Mouse (Mus musculus) bone marrow, adult 2 months (tissue): ENCODE data around the gene Rbl2. TPM values are rescaled to one million over a fixed set of nuclear protein-coding genes. Genes with fewer than 3 reads are reported as not detected.

Source experiments
- H3K27ac ChIP-seq: fragments of 200-500 bp; 2 replicates; pipeline ENCODE4 v1.5.1; 2012; ENCODE audit warnings: low read depth, mild to moderate bottlenecking, control low read depth, inconsistent platforms, low read length; ENCODE audit not compliant: control insufficient read depth, poor library complexity, insufficient read depth
- H3K4me1 ChIP-seq: fragments of 200-500 bp; 2 replicates; pipeline ENCODE4 v1.6.1; 2011; ENCODE audit warnings: low read length; ENCODE audit not compliant: control insufficient read depth, insufficient read depth
- H3K4me3 ChIP-seq: fragments of 200-500 bp; replicated peaks from 2 replicates; pipeline ENCODE3; 2011; ENCODE audit warnings: mild to moderate bottlenecking, low read depth, low read length, control low read depth; ENCODE audit not compliant: control insufficient read depth
- CTCF ChIP-seq: fragments of 200-500 bp; IDR thresholded peaks from 2 replicates; pipeline ENCODE4 v1.5.1; 2011; ENCODE audit warnings: low read length, control low read depth; ENCODE audit not compliant: control insufficient read depth, insufficient read depth
- POLR2A ChIP-seq: fragments of 200-500 bp; IDR thresholded peaks from 2 replicates; pipeline ENCODE4 v1.6.1; 2011; ENCODE audit warnings: low read depth, mild to moderate bottlenecking, control low read depth, low read length, borderline replicate concordance; ENCODE audit not compliant: control insufficient read depth
- WGBS: fragments of 180-500 bp; shearing (Covaris S2); methylation state at CpG from one replicate; pipeline ENCODE4 v1.1.7; 2018; 5-methylcytosine and 5-hydroxymethylcytosine counted together
- polyA plus RNA-seq: library from polyadenylated mRNA; stranded (reverse); fragments of >200 nt; gene quantifications from 2 replicates; pipeline ENCODE4 v1.2.4, GENCODE M21; 2011; ENCODE audit warnings: low replicate concordance; ENCODE audit not compliant: missing spikeins, insufficient read depth, insufficient read length

Gene Rbl2
- polyA plus RNA-seq, 1 experiment: 17.0 TPM

- TF ChIP-seq CTCF (no peak), POLR2A (no peak)
- Histone ChIP-seq H3K4me1 (no peaks in the 10 kb centered on the region), H3K4me3 (no peak overlapping the region), H3K27ac (no peak overlapping the region)
- WGBS: 79% methylated on average over 15 of the region's 15 CpGs
These were observed 78.9 kb downstream of the Rbl2 start for GRCm38 (mm10) chr8:91148643-91149178.

DNA sequence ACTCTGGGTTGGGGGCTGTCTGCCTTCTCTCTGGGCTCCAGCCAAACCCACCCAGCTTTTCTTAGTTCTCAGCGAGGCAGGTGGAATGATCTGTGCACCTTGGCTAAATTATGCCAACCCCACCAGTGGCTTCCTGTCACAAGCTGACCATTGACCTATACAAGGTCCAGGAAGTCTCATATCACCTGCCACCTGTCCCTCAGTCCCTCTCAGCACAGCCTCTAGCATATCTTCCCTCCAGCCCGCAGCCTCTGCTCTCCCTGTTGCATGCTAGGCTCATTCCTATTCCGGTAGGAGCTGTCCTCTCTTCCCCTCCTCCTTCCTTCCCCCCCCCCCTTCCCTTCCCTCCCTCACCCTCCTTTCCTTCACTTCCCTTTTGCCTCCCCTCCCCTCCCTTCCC is 79.4 kb downstream of the Rbl2 start:
- Histone ChIP-seq H3K4me3 (no peak overlapping the region), H3K27ac (no peak overlapping the region), H3K4me1 (no peaks in the 10 kb centered on the region)
- no peak for TF ChIP-seq POLR2A
- TF ChIP-seq CTCF: no peak
- 57% methylated on average over 3 of the region's 3 CpGs for WGBS

DNA sequence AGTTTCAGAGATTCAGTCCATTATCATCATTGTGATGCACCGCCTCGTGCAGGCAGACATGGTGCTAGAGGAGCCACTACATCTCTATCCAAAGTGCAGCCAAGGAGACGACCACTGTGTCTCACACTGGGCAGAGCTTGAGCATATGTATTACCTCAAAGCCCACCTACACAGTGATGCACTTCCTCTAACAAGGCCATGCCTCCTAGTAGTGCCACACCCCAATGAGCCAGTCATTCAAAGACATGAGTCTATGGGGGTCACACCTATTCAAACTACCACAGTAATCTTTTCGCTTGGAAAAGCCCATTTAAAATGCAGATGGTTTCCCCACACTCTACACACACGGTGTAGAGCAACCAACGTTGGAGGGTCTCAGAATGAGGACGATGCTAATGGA is 81.7 kb downstream of the Rbl2 start:
- Histone ChIP-seq H3K4me3 (no peak overlapping the region), H3K27ac (no peak overlapping the region), H3K4me1 (no peaks in the 10 kb centered on the region)
- 86% methylated on average over 7 of the region's 7 CpGs for WGBS
- TF ChIP-seq POLR2A (no peak), CTCF (no peak)

DNA sequence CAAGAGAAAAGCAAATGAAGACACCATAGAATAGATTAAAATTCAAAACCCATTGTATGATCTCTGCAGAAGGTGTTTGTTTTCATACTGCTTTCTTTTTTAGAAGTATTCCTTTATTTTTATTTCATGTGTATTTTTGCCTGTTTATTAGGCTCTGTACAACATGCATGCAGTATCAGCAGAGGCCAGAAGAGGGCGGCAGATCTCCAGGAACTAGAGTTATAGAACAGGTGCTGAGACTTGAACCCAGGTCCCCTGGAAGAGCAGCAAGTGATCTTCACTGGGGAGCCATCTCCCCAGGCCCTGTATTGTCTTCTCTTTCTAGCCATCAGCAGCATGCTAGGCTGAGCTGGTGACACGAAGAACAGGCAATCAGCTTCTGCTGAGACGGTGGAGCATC is 84.0 kb downstream of the Rbl2 start:
- TF ChIP-seq CTCF: no peak; the same call in 1 of the 2 replicates
- TF ChIP-seq POLR2A: no peak
- peaks cover 6% of the 10 kb centered on the region for H3K4me1 ChIP-seq
- 88% methylated on average over 3 of the region's 3 CpGs for WGBS
- no peak overlapping the region for H3K4me3 ChIP-seq
- no peak overlapping the region for H3K27ac ChIP-seq

- Histone ChIP-seq H3K4me1 (peaks cover 9% of the 10 kb centered on the region), H3K4me3 (no peak overlapping the region), H3K27ac (no peak overlapping the region)
- WGBS: 62% methylated on average over 6 of the region's 6 CpGs
- TF ChIP-seq CTCF: 0 out of 2 replicates have a peak, but pooled peaks have one; percentile 13
- no peak for TF ChIP-seq POLR2A
These were observed 84.7 kb downstream of the Rbl2 start for GRCm38 (mm10) chr8:91154564-91154963.

GRCm38 (mm10) chr8:91158617-91159016 is 88.8 kb downstream of the Rbl2 start:
- TF ChIP-seq CTCF (no peak), POLR2A (no peak)
- Histone ChIP-seq H3K4me1 (peaks cover 11% of the 10 kb centered on the region), H3K27ac (peak overlapping the region; percentile 63), H3K4me3 (no peak overlapping the region)
- 56% methylated on average over 10 of the region's 10 CpGs for WGBS

DNA sequence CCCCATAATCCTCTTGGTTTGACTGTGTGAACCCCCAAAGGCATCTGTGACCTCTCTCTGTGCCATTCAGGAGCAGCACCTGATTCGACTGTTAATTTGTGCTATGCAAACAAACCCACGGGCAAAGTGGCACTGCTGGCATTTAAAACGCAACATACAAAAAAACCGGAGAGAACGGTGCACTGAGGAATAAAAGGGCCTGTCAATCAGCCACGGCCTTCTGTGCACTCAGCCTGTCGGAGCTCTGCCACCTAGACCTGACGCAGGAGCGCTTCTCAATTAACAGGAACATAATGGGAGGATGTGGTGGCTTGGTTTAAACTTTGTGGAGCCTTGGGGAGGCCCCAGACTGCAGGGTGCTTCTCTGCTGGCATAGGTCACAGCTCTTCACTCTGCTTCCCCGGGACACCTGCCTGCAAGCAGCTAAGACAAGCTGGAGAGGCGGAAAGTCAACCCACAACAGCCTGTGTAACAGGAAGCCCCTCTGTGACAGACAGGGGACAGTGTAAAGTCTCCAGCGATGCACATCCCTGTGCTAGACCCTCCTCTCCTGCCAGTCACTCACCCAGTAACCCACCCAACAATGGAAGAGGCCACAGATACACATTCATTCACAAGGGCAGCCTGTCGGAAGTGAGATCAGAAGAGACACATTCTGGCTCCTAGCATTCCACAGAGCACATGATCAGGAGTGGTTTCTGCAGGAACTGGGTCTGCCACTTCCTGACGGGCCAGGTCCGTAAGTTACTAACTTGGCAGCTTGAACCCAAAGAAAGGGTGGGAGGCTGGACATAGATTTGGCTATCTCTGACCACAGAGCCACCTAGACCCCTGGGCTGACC is 90.3 kb downstream of the Rbl2 start:
- 13% methylated on average over 15 of the region's 15 CpGs for WGBS
- Histone ChIP-seq H3K4me1 (peaks cover 11% of the 10 kb centered on the region), H3K4me3 (no peak overlapping the region), H3K27ac (peak overlapping the region; percentile 1)
- TF ChIP-seq POLR2A (no peak), CTCF (no peak)

DNA sequence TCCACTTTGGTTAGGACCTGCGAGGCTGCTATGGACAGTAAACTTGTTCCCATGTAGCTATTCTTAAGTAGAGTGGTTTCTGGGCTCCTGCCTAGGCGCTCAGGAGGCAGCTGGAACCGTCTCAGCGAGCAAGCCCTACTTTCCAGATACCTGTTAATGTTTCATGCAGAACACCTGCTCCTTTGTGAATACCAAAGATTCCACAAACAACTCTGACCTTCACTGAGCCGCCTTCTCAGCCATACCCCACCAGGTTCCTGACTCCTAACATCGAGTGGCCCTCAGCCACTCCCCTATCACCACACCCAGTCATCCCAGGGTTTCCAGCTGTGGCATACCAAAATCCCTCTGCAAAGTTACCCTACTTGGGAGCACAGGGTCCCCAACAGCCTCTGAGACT is 100.3 kb downstream of the Rbl2 start:
- no peak for TF ChIP-seq CTCF
- TF ChIP-seq POLR2A: no peak

GRCm38 (mm10) chr8:91170914-91171313 is 101.1 kb downstream of the Rbl2 start:
- Histone ChIP-seq H3K4me3 (no peak overlapping the region), H3K27ac (no peak overlapping the region), H3K4me1 (no peaks in the 10 kb centered on the region)
- WGBS: 90% methylated on average over 14 of the region's 14 CpGs
- no peak for TF ChIP-seq POLR2A
- no peak for TF ChIP-seq CTCF

More for the DNA sequence above, 100.3 kb downstream of the Rbl2 start:
- H3K4me1 ChIP-seq: no peaks in the 10 kb centered on the region
- H3K27ac ChIP-seq: no peak overlapping the region
- H3K4me3 ChIP-seq: no peak overlapping the region
- WGBS: 85% methylated on average over 6 of the region's 6 CpGs
